Mouse (Mus musculus) heart, embryonic 14.5 days (tissue): ENCODE measurements around the gene Sclt1. TPM values are rescaled to one million over a fixed set of nuclear protein-coding genes. Genes with fewer than 3 reads are reported as not detected.
A peak's percentile ranks its signal among the peaks of the same experiment; 100 is the strongest.

ENCODE experiments used
- ATAC-seq: fragments of 200-750 bp; cut with Nextera tagmentation; 2 replicates; pipeline ENCODE4 v1.8.0; 2017; ENCODE audit warnings: low read depth, moderate TSS enrichment; ENCODE audit not compliant: insufficient number of reproducible peaks, insufficient read depth, low FRiP score
- H3K27ac ChIP-seq, 2 experiments: fragments of 200-500 bp in 1 of 2; fragments of 300-500 bp in 1 of 2; sonication (generic) in 1 of 2; replicated peaks in 1 of 2; 2 replicates each; pipeline ENCODE4 v1.5.1; 2012 to 2014; ENCODE audit warnings: low read depth in 2 of 2, low read length in 2 of 2, control low read depth in 1 of 2, mild to moderate bottlenecking in 1 of 2, mixed read lengths in 1 of 2; ENCODE audit not compliant: control insufficient read depth in 1 of 2, insufficient read depth in 1 of 2
- H3K27me3 ChIP-seq: fragments of 300-500 bp; sonication (generic); 2 replicates; pipeline ENCODE4 v1.6.1; 2014; ENCODE audit warnings: mild to moderate bottlenecking, low read length, control low read depth; ENCODE audit not compliant: control insufficient read depth, insufficient read depth
- H3K36me3 ChIP-seq: fragments of 300-500 bp; sonication (generic); 2 replicates; pipeline ENCODE4 v1.6.1; 2014; ENCODE audit warnings: mild to moderate bottlenecking, control low read depth, low read length, mixed read lengths; ENCODE audit not compliant: control insufficient read depth, insufficient read depth
- H3K4me1 ChIP-seq, 2 experiments: fragments of 200-500 bp in 1 of 2; fragments of 300-500 bp in 1 of 2; sonication (generic) in 1 of 2; 2 replicates each; pipeline ENCODE4 v1.6.1; 2012 to 2014; ENCODE audit warnings: low read length in 2 of 2, control low read depth in 1 of 2, mixed read lengths in 1 of 2; ENCODE audit not compliant: control insufficient read depth in 2 of 2, insufficient read depth in 2 of 2
- H3K4me2 ChIP-seq: fragments of 300-500 bp; sonication (generic); 2 replicates; pipeline ENCODE4 v1.6.1; 2014; ENCODE audit warnings: mild to moderate bottlenecking, low read length
- H3K4me3 ChIP-seq, 2 experiments: fragments of 200-500 bp in 1 of 2; fragments of 300-500 bp in 1 of 2; sonication (generic) in 1 of 2; 2 replicates each; pipeline ENCODE4 v1.5.1; 2012 to 2014; ENCODE audit warnings: low read length in 2 of 2, mild to moderate bottlenecking in 2 of 2, control low read depth in 1 of 2, low read depth in 1 of 2, moderate library complexity in 1 of 2; ENCODE audit not compliant: control insufficient read depth in 1 of 2, insufficient read depth in 1 of 2
- H3K9ac ChIP-seq: fragments of 300-500 bp; sonication (generic); 2 replicates; pipeline ENCODE4 v1.6.1; 2014; ENCODE audit warnings: mild to moderate bottlenecking, low read length
- H3K9me3 ChIP-seq: fragments of 300-500 bp; sonication (generic); 2 replicates; pipeline ENCODE4 v1.6.1; 2016; ENCODE audit warnings: low read length, control low read depth; ENCODE audit not compliant: control insufficient read depth
- WGBS: fragments of 180-500 bp; shearing (Covaris S2); extraction: QIAGEN DNeasy Blood & Tissue Kit; methylation state at CpG from one replicate; pipeline ENCODE4 v1.1.7; 2014; 5-methylcytosine and 5-hydroxymethylcytosine counted together
- polyA plus RNA-seq: library from polyadenylated mRNA; unstranded; fragments of >200 nt; fragmentation: Nextera tagmentation; extraction: Ambion mirVana; gene quantifications from 2 replicates; pipeline ENCODE4 v1.2.1, GENCODE M21; 2014

Gene Sclt1
- polyA plus RNA-seq, 1 experiment from 2014 or later: 11.4 TPM

- Histone ChIP-seq H3K4me3 (no peak overlapping the region), H3K27me3 (no peaks in the 10 kb centered on the region), H3K4me1 (peaks cover 18 to 30% of the 10 kb centered on the region in 2 experiments), H3K9me3 (no peaks in the 10 kb centered on the region), H3K4me2 (no peak overlapping the region), H3K36me3 (peaks cover 28% of the 10 kb centered on the region), H3K9ac (no peak overlapping the region), H3K27ac (peak overlapping the region; percentile 6 to 10; a peak in 1 of 4 replicates)
- 63% methylated on average over 13 of the region's 13 CpGs for WGBS
- no peak for ATAC-seq
Measured at GRCm38 (mm10) chr3:41605601-41606329, 136.5 kb downstream of the Sclt1 start.

DNA sequence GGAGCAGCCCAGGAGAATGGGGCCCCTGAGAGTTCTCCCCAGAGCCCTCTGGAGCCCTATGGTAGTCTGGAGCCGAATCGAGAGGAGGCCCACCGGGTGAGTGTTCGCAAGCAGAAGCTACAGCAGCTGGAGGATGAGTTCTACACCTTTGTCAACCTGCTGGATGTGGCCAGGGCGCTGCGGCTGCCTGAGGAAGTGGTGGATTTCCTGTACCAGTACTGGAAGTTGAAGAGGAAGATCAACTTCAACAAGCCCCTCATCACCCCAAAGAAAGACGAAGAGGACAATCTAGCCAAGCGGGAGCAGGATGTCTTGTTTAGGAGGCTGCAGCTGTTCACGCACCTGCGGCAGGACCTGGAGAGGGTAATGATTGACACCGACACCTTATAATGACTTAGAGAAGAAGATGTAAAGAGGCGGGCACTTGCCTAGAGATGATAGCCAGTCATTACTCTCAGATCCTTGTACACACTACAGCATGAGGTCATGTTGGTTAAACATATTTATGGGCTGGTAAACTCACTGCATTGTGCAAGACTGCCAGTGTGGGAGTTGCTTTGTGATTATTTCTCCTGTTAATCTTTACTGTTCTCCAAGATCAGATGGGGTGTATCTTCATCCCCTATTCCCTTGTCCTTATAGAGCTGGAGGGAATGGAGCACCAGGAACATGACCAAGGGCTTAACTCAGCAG is 137.5 kb downstream of the Sclt1 start:
- H3K4me2 ChIP-seq: no peak overlapping the region
- H3K9me3 ChIP-seq: no peaks in the 10 kb centered on the region
- H3K9ac ChIP-seq: no peak overlapping the region
- WGBS: 91% methylated on average over 12 of the region's 12 CpGs
- H3K27ac ChIP-seq: no peak overlapping the region
- peaks cover 27% of the 10 kb centered on the region for H3K36me3 ChIP-seq
- H3K4me1 ChIP-seq: peaks cover 21 to 37% of the 10 kb centered on the region in 2 experiments
- no peak for ATAC-seq
- no peak overlapping the region for H3K4me3 ChIP-seq
- H3K27me3 ChIP-seq: no peaks in the 10 kb centered on the region

DNA sequence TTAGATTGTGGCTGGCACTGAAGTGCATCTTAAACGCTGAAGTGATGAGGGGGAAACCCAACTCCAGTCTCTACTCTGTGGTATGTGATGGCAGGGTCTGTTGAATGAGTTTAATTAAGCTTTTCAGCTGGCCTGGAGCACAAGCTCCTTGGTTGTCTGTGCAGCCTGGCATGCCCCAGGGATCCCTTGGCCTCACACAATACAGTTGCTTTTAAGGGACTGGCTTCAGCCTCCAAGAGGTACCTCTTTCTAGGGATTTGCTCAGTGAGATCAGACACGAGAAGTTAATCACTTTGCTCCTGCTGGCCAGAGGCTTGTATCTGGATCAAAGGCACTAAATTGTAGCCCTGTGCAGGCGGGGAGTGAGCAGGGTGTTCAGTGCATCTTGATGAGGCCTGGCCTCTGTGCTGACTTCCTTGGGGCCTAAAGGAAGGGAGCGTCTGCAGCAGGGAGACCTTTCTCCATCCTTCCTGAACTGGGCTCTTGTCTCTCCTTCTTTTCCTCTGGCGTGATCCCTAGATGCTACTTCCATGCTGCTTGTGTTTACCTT is 138.8 kb downstream of the Sclt1 start:
- H3K36me3 ChIP-seq: peaks cover 27% of the 10 kb centered on the region
- H3K4me3 ChIP-seq: no peak overlapping the region
- H3K4me2 ChIP-seq: no peak overlapping the region
- H3K9ac ChIP-seq: no peak overlapping the region
- no peak overlapping the region for H3K27ac ChIP-seq
- WGBS: 66% methylated on average over 5 of the region's 5 CpGs
- no peaks in the 10 kb centered on the region for H3K9me3 ChIP-seq
- ATAC-seq: no peak
- no peaks in the 10 kb centered on the region for H3K27me3 ChIP-seq
- H3K4me1 ChIP-seq: peaks cover 26 to 43% of the 10 kb centered on the region in 2 experiments

DNA sequence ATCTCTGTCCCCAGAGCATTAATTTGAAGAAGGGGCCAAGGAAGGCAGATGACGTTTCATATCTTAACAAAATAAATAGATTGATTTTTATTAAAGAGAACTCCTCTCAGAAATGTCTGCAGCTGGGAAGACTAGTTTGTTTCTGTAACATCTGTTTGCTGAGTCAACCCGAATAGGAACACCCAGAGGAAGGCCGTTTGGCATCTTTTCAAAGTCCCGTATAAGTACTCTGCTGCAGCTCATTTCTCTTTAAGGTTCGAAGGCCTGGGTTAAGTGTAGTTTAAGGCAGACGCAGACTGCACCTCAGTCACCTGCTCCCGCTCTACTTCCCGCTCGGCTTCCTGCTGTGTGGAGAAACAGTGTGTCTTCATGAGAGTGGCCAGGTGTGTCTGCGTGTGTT is 139.4 kb downstream of the Sclt1 start:
- Histone ChIP-seq H3K27me3 (no peaks in the 10 kb centered on the region), H3K9ac (no peak overlapping the region), H3K4me3 (no peak overlapping the region), H3K9me3 (no peaks in the 10 kb centered on the region), H3K36me3 (peaks cover 33% of the 10 kb centered on the region), H3K4me1 (peaks cover 30 to 47% of the 10 kb centered on the region in 2 experiments), H3K4me2 (no peak overlapping the region), H3K27ac (no peak overlapping the region)
- no peak for ATAC-seq
- WGBS: 71% methylated on average over 10 of the region's 10 CpGs

- Histone ChIP-seq H3K4me3 (no peak overlapping the region), H3K9ac (no peak overlapping the region), H3K9me3 (no peaks in the 10 kb centered on the region), H3K36me3 (peaks cover 48% of the 10 kb centered on the region), H3K4me2 (no peak overlapping the region), H3K27me3 (no peaks in the 10 kb centered on the region), H3K4me1 (peaks cover 26 to 35% of the 10 kb centered on the region in 2 experiments), H3K27ac (no peak overlapping the region)
- ATAC-seq: no peak
- 79% methylated on average over 9 of the region's 9 CpGs for WGBS
Measured at GRCm38 (mm10) chr3:41601226-41602020, 140.9 kb downstream of the Sclt1 start.

DNA sequence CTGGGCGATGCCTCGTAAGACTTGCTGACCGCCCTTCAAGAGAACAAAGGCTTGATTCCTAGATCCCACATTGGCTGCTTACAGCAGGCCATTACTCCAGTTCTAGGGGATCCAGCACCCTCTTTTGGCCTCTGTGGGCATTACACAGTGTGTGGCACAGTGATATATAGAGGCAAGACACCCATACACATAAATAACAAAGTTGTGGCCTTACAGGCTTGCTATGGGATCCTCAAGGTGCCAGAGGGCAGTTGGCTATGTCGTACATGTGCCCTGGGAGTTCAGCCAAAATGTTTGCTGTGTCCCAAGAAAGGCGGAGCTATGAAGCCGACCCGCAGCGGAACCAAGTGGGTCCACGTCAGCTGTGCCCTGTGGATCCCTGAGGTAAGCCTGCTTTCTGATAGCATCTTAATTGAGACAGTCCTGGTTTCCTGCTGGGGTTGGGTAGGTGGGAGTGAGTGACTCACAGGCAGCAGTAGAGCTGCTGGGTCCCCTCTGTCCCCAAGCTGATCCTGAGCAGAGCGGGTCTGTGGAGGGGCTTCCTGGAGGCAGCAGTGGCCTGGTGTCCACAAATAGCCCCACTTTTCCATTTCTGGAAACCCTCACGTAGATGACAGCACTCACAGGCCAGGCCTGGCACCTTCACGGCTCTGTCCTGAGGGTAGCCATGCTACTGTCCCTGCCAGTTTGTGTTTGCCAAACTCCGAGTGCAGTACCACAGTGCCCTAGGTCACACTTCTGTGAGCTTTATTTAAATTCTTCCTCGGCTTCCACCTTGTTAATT is 142.3 kb downstream of the Sclt1 start:
- Histone ChIP-seq H3K4me2 (peak overlapping the region; percentile 27; the same call in 1 of the 2 replicates), H3K36me3 (peaks cover 59% of the 10 kb centered on the region), H3K4me1 (peaks cover 17 to 27% of the 10 kb centered on the region in 2 experiments), H3K27ac (peak overlapping the region; percentile 58 to 65), H3K27me3 (no peaks in the 10 kb centered on the region), H3K4me3 (no peak overlapping the region), H3K9me3 (no peaks in the 10 kb centered on the region), H3K9ac (no peak overlapping the region)
- peak; percentile 26; the same call in 1 of the 2 replicates for ATAC-seq
- 59% methylated on average over 14 of the region's 14 CpGs for WGBS

- WGBS: 88% methylated on average over 10 of the region's 10 CpGs
- H3K4me1 ChIP-seq: peaks cover 17 to 27% of the 10 kb centered on the region in 2 experiments
- H3K27me3 ChIP-seq: no peaks in the 10 kb centered on the region
- H3K4me3 ChIP-seq: no peak overlapping the region
- no peak overlapping the region for H3K9ac ChIP-seq
- peaks cover 59% of the 10 kb centered on the region for H3K36me3 ChIP-seq
- no peak for ATAC-seq
- H3K9me3 ChIP-seq: no peaks in the 10 kb centered on the region
- no peak overlapping the region for H3K4me2 ChIP-seq
- no peak overlapping the region for H3K27ac ChIP-seq
Measured at GRCm38 (mm10) chr3:41599226-41599625, 143.1 kb downstream of the Sclt1 start.
